ENCODE assay signal across 8 mouse cellular contexts in the genomic region with DNA sequence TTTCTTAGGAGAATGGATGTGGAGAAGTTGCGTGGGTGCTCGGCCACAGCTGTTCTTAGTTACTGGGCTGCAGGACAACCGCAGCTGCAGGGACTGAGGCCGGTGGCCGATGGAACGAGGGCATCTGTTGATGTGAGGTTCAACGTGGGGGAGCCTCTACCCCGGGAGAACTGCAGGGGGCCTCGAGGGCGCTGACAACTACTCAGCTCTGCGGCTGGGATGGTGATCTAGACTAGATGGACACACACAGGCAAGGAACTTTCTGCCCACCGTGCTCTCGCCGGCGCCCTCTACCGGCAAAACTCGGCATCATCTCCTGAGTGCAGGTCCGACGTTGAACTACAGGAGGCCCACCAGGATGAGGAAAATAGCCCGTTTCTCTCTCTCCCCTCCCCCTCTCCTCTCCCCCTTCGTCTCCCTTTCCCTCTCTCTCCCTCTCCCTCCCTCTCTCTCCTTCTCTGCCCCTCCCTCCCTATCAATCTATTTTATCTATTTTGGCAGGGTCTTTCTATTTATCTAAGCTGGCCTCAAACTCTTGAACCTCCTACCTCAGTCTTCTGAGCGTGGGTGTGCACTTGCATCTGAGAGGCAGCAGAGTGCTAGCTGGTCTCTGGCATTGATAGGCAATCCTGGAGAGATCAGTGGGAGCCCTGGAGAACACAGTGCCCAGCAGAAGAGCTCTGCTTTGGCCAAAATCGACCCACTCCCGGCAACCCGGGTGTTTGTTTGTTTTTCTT. TPM values are rescaled to one million over a fixed set of nuclear protein-coding genes. Genes with fewer than 3 reads are reported as not detected.
DNase-seq lines count a peak whose midpoint lies in the region; ATAC-seq lines count a peak whose summit lies in the region.

No protein-coding gene starts in this region.

- peak overlapping the region; percentile 18; the same call in 1 of the 2 replicates for H3K4me3 ChIP-seq in forebrain, embryonic 10.5 days
- H3K4me3 ChIP-seq in forebrain, embryonic 16.5 days (replicated peaks; ENCODE audit: low read length) = no peak overlapping the region
- H3K4me3 ChIP-seq in intestine, embryonic 15.5 days (replicated peaks) = no peak overlapping the region

- H3K9me3 ChIP-seq in forebrain, embryonic 10.5 days = no peaks in the 10 kb centered on the region
- no peaks in the 10 kb centered on the region for H3K9me3 ChIP-seq in forebrain, embryonic 16.5 days (ENCODE audit: control insufficient read depth, low read length)
- H3K9me3 ChIP-seq in intestine, embryonic 15.5 days = no peaks in the 10 kb centered on the region

- intact Hi-C loops in left cerebral cortex, postnatal 14 days (cut with DNase I) = loop anchor here (2.0 kb wide), 2 partner anchors 64 to 70 kb away; partner anchors contain the start of gene Bcl2l1

- no peak overlapping the region for H3K9ac ChIP-seq in forebrain, embryonic 16.5 days (replicated peaks; ENCODE audit: low read depth, low read length)
- no peak overlapping the region for H3K9ac ChIP-seq in intestine, embryonic 15.5 days

- ATAC-seq in forebrain, embryonic 16.5 days = no peak; the same call in 1 of the 2 replicates
- peak; percentile 50 for ATAC-seq in intestine, embryonic 15.5 days
- peak; percentile 66 for ATAC-seq in megakaryocyte-erythroid progenitor cell, adult 5-6 weeks (replicated peaks; ENCODE audit: low FRiP score, low TSS enrichment, poor library complexity, severe bottlenecking)

- H3K36me3 ChIP-seq in forebrain, embryonic 10.5 days (replicated peaks) = no peaks in the 10 kb centered on the region
- H3K36me3 ChIP-seq in forebrain, embryonic 16.5 days (ENCODE audit: control insufficient read depth, insufficient read depth) = no peaks in the 10 kb centered on the region
- H3K36me3 ChIP-seq in intestine, embryonic 15.5 days = no peaks in the 10 kb centered on the region

- DNase-seq in forebrain, embryonic 10.5 days (ENCODE audit: extremely low spot score, low spot score) = peak; percentile 89
- DNase-seq in embryo, embryonic 11 days = peak; percentile 86
- peak; percentile 89 to 91 for DNase-seq in gastrocnemius, postnatal 4 days (ENCODE audit: low spot score in 2 of 2)
- peak; percentile 88 to 90 for DNase-seq in left cerebral cortex, postnatal 14 days (ENCODE audit: low spot score in 2 of 2)
- DNase-seq in skeletal muscle tissue, adult 2 months (ENCODE audit: low read depth, low spot score) = peak; percentile 77

- 19% methylated on average over 25 of the region's 25 CpGs for WGBS in forebrain, embryonic 10.5 days
- 22% methylated on average over 25 of the region's 25 CpGs for WGBS in forebrain, embryonic 16.5 days
- 17% methylated on average over 25 of the region's 25 CpGs for WGBS in intestine, embryonic 15.5 days

- peaks cover 7% of the 10 kb centered on the region for H3K27me3 ChIP-seq in forebrain, embryonic 10.5 days (ENCODE audit: poor library complexity, severe bottlenecking)
- H3K27me3 ChIP-seq in forebrain, embryonic 16.5 days (replicated peaks; ENCODE audit: control insufficient read depth, insufficient read depth, low read length) = no peaks in the 10 kb centered on the region
- H3K27me3 ChIP-seq in intestine, embryonic 15.5 days (replicated peaks) = no peaks in the 10 kb centered on the region

- H3K27ac ChIP-seq in forebrain, embryonic 10.5 days = peak overlapping the region; percentile 72
- H3K27ac ChIP-seq in forebrain, embryonic 16.5 days (ENCODE audit: low read length) = no peak overlapping the region
- no peak overlapping the region for H3K27ac ChIP-seq in intestine, embryonic 15.5 days

- no peak overlapping the region for H3K4me2 ChIP-seq in forebrain, embryonic 16.5 days (ENCODE audit: low read length)
- H3K4me2 ChIP-seq in intestine, embryonic 15.5 days (replicated peaks) = peak overlapping the region; percentile 22; the same call in 1 of the 2 replicates

- H3K4me1 ChIP-seq in forebrain, embryonic 10.5 days = peaks cover 34% of the 10 kb centered on the region
- H3K4me1 ChIP-seq in forebrain, embryonic 16.5 days (replicated peaks; ENCODE audit: control insufficient read depth, insufficient read depth, low read length) = peaks cover 10% of the 10 kb centered on the region
- peaks cover 12% of the 10 kb centered on the region for H3K4me1 ChIP-seq in intestine, embryonic 15.5 days (replicated peaks)

RNA-seq across cellular contexts. Expression of gene Cox4i2, which starts 12.6 kb away (rescaled TPM):
- 3.0 and 4.2 TPM in 2 replicates for polyA plus RNA-seq in forebrain, embryonic 10.5 days (2016; fragmentation: Nextera tagmentation; extraction: Ambion mirVana)
- 4.7 and 6.0 TPM in 2 replicates for polyA plus RNA-seq in forebrain, embryonic 16.5 days (2015; fragmentation: Nextera tagmentation; extraction: Ambion mirVana)
- total RNA-seq in gastrocnemius, postnatal 4 days (2021) = 1 to 10 TPM; 4.9 to 5.6 TPM
- 12.2 and 14.2 TPM in 2 replicates for polyA plus RNA-seq in intestine, embryonic 15.5 days (2015; fragmentation: Nextera tagmentation; extraction: Ambion mirVana)
- 1 to 10 TPM; 2.3 to 2.8 TPM for total RNA-seq in left cerebral cortex, postnatal 14 days (2021)
- not detected in 2 replicates for total RNA-seq in megakaryocyte-erythroid progenitor cell, adult 5-6 weeks (2014; fragmentation: Nextera tagmentation)
- total RNA-seq in megakaryocyte-erythroid progenitor cell, adult 5-6 weeks (2017) = not detected in 2 replicates

RNA-seq across cellular contexts. Expression of gene Id1, which starts 30.5 kb away (rescaled TPM):
- 57.5 and 61.1 TPM in 2 replicates for polyA plus RNA-seq in forebrain, embryonic 10.5 days (2016; fragmentation: Nextera tagmentation; extraction: Ambion mirVana)
- 22.3 and 26.0 TPM in 2 replicates for polyA plus RNA-seq in forebrain, embryonic 16.5 days (2015; fragmentation: Nextera tagmentation; extraction: Ambion mirVana)
- total RNA-seq in gastrocnemius, postnatal 4 days (2021) = 10 to 100 TPM; 27.7 to 29.4 TPM
- polyA plus RNA-seq in intestine, embryonic 15.5 days (2015; fragmentation: Nextera tagmentation; extraction: Ambion mirVana) = 102 and 116 TPM in 2 replicates
- 10 to 100 TPM; 19.5 to 26.4 TPM for total RNA-seq in left cerebral cortex, postnatal 14 days (2021)
- not detected in 2 replicates for total RNA-seq in megakaryocyte-erythroid progenitor cell, adult 5-6 weeks (2014; fragmentation: Nextera tagmentation)
- total RNA-seq in megakaryocyte-erythroid progenitor cell, adult 5-6 weeks (2017) = not detected in 2 replicates

Comparison
In these comparisons a context has a peak if more than half of its experiments do, and no peak if none do; other contexts are left out.
1. RNA of gene Id1, which starts 30.5 kb away (total RNA-seq): 27.7 to 29.4 TPM in gastrocnemius, postnatal 4 days and 19.5 to 26.4 TPM in left cerebral cortex, postnatal 14 days; not detected in megakaryocyte-erythroid progenitor cell, adult 5-6 weeks; every median in the first group is over 10 times any median in the second.
2. Peak in every context shown above with its lines, with median percentiles within 50 percentile points of each other: DNase-seq.